Mouse (Mus musculus): Measurements from ENCODE around the gene Supt3. TPM values are rescaled to one million over a fixed set of nuclear protein-coding genes. Genes with fewer than 3 reads are reported as not detected.

Gene Supt3
- polyA plus RNA-seq, 1 experiment from 2014 or later: 7.8 TPM

DNA sequence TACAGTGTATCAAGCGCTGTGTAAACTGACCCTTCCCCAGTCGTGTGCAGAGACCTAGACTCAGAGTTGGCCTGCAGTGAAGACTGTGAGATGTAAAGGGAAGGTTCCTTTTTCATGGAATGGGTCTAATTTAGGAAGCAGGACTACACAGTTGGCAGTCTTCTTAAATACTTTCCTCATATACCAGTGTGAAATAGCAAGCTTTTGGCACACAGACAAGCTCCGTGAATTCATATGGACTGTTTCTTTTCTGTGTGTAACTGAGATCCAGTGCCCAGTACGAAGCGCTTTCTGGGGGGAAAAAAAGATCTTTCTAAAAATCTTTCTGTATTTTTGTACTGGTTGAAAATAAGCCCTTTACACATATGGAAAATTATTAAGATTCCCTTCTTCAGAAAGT is 286.8 kb downstream of the Supt3 start:
- H3K27ac ChIP-seq: no peak overlapping the region
- H3K9ac ChIP-seq: no peak overlapping the region
- H3K4me3 ChIP-seq (replicated peaks): no peak overlapping the region
- H3K36me3 ChIP-seq: no peaks in the 10 kb centered on the region
- no peaks in the 10 kb centered on the region for H3K9me3 ChIP-seq (replicated peaks)
- no peak for ATAC-seq (ENCODE audit: low read depth)
- no peak overlapping the region for H3K4me2 ChIP-seq
- no peaks in the 10 kb centered on the region for H3K27me3 ChIP-seq
- no peak for DNase-seq
- WGBS (ENCODE audit: insufficient replicate concordance): 77% methylated on average over 5 of the region's 5 CpGs
- no peaks in the 10 kb centered on the region for H3K4me1 ChIP-seq (replicated peaks)

- 64% methylated on average over 2 of the region's 2 CpGs for WGBS (ENCODE audit: insufficient replicate concordance)
- H3K9me3 ChIP-seq (replicated peaks): no peaks in the 10 kb centered on the region
- no peak for ATAC-seq (ENCODE audit: low read depth)
- H3K4me2 ChIP-seq: no peak overlapping the region
- H3K4me3 ChIP-seq (replicated peaks): no peak overlapping the region
- no peaks in the 10 kb centered on the region for H3K36me3 ChIP-seq
- H3K9ac ChIP-seq: no peak overlapping the region
- H3K4me1 ChIP-seq (replicated peaks): no peaks in the 10 kb centered on the region
- H3K27ac ChIP-seq: no peak overlapping the region
- no peak for DNase-seq
- H3K27me3 ChIP-seq: no peaks in the 10 kb centered on the region
These were observed 288.5 kb downstream of the Supt3 start for GRCm38 (mm10) chr17:45065465-45065864.

DNA sequence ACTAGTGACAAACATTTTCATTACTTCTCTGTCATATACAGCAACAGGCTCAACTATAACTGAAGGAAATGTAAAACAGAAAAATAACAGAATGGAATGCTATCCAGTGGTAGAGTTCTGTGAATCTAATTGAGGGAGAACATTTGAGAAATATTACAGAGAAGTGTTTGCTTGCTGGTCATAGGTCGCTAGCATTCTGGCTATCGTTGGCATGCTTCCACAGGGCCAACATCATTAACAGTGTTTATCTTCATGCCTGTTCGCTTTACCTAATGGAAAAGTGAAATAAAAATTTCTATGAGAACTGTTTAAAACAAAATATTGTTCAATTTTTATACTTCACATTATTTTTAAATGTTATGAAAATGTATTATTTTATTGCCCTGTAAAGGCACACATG is 290.5 kb downstream of the Supt3 start:
- Histone ChIP-seq H3K27me3 (no peaks in the 10 kb centered on the region), H3K9ac (no peak overlapping the region), H3K4me2 (no peak overlapping the region), H3K9me3 (replicated peaks) (no peaks in the 10 kb centered on the region), H3K36me3 (no peaks in the 10 kb centered on the region), H3K27ac (no peak overlapping the region), H3K4me3 (replicated peaks) (no peak overlapping the region), H3K4me1 (replicated peaks) (no peaks in the 10 kb centered on the region)
- no peak for DNase-seq
- WGBS (ENCODE audit: insufficient replicate concordance): 69% methylated on average over 3 of the region's 3 CpGs
- no peak for ATAC-seq (ENCODE audit: low read depth)

GRCm38 (mm10) chr17:45068321-45068720 is 291.4 kb downstream of the Supt3 start:
- Histone ChIP-seq H3K36me3 (no peaks in the 10 kb centered on the region), H3K27ac (no peak overlapping the region), H3K4me1 (replicated peaks) (no peaks in the 10 kb centered on the region), H3K9ac (no peak overlapping the region), H3K4me2 (no peak overlapping the region), H3K27me3 (no peaks in the 10 kb centered on the region), H3K9me3 (replicated peaks) (no peaks in the 10 kb centered on the region), H3K4me3 (replicated peaks) (no peak overlapping the region)
- 68% methylated on average over 7 of the region's 7 CpGs for WGBS (ENCODE audit: insufficient replicate concordance)
- no peak for ATAC-seq (ENCODE audit: low read depth)
- DNase-seq: no peak

GRCm38 (mm10) chr17:45072495-45073347 is 295.8 kb downstream of the Supt3 start:
- no peaks in the 10 kb centered on the region for H3K36me3 ChIP-seq
- no peak overlapping the region for H3K4me3 ChIP-seq (replicated peaks)
- H3K27ac ChIP-seq: no peak overlapping the region
- no peaks in the 10 kb centered on the region for H3K9me3 ChIP-seq (replicated peaks)
- no peak for DNase-seq
- no peak overlapping the region for H3K9ac ChIP-seq
- WGBS (ENCODE audit: insufficient replicate concordance): 62% methylated on average over 7 of the region's 7 CpGs
- no peaks in the 10 kb centered on the region for H3K27me3 ChIP-seq
- ATAC-seq (ENCODE audit: low read depth): no peak
- no peaks in the 10 kb centered on the region for H3K4me1 ChIP-seq (replicated peaks)
- no peak overlapping the region for H3K4me2 ChIP-seq

GRCm38 (mm10) chr17:45073348-45073634 is 296.3 kb downstream of the Supt3 start:
- Histone ChIP-seq H3K9me3 (replicated peaks) (no peaks in the 10 kb centered on the region), H3K27me3 (no peaks in the 10 kb centered on the region), H3K4me2 (no peak overlapping the region), H3K27ac (no peak overlapping the region), H3K36me3 (no peaks in the 10 kb centered on the region), H3K4me3 (replicated peaks) (no peak overlapping the region), H3K9ac (no peak overlapping the region), H3K4me1 (replicated peaks) (no peaks in the 10 kb centered on the region)
- no peak for ATAC-seq (ENCODE audit: low read depth)
- 81% methylated on average over 8 of the region's 8 CpGs for WGBS (ENCODE audit: insufficient replicate concordance)
- no peak for DNase-seq

- ATAC-seq (ENCODE audit: low read depth) (no peak), DNase-seq (no peak)
- no peak overlapping the region for H3K4me2 ChIP-seq
- H3K9ac ChIP-seq: no peak overlapping the region
- no peaks in the 10 kb centered on the region for H3K27me3 ChIP-seq
- no peak overlapping the region for H3K4me3 ChIP-seq (replicated peaks)
- no peaks in the 10 kb centered on the region for H3K4me1 ChIP-seq (replicated peaks)
- 63% methylated on average over 3 of the region's 3 CpGs for WGBS (ENCODE audit: insufficient replicate concordance)
- no peaks in the 10 kb centered on the region for H3K36me3 ChIP-seq
- H3K9me3 ChIP-seq (replicated peaks): no peaks in the 10 kb centered on the region
- no peak overlapping the region for H3K27ac ChIP-seq
These were observed 296.8 kb downstream of the Supt3 start for GRCm38 (mm10) chr17:45073779-45074178.

GRCm38 (mm10) chr17:45076951-45077350 is 300.0 kb downstream of the Supt3 start:
- Histone ChIP-seq H3K27me3 (no peaks in the 10 kb centered on the region), H3K9me3 (replicated peaks) (no peaks in the 10 kb centered on the region), H3K4me2 (no peak overlapping the region), H3K27ac (no peak overlapping the region), H3K4me3 (replicated peaks) (no peak overlapping the region), H3K4me1 (replicated peaks) (no peaks in the 10 kb centered on the region), H3K36me3 (no peaks in the 10 kb centered on the region), H3K9ac (no peak overlapping the region)
- WGBS (ENCODE audit: insufficient replicate concordance): 79% methylated on average over 4 of the region's 4 CpGs
- ATAC-seq (ENCODE audit: low read depth) (no peak), DNase-seq (no peak)

GRCm38 (mm10) chr17:45077921-45078640 is 301.1 kb downstream of the Supt3 start:
- Histone ChIP-seq H3K4me1 (replicated peaks) (no peaks in the 10 kb centered on the region), H3K27me3 (no peaks in the 10 kb centered on the region), H3K9ac (no peak overlapping the region), H3K36me3 (no peaks in the 10 kb centered on the region), H3K4me3 (replicated peaks) (no peak overlapping the region), H3K27ac (no peak overlapping the region), H3K9me3 (replicated peaks) (no peaks in the 10 kb centered on the region), H3K4me2 (no peak overlapping the region)
- WGBS (ENCODE audit: insufficient replicate concordance): 63% methylated on average over 14 of the region's 14 CpGs
- DNase-seq (no peak), ATAC-seq (ENCODE audit: low read depth) (no peak)

- Histone ChIP-seq H3K27me3 (no peaks in the 10 kb centered on the region), H3K36me3 (no peaks in the 10 kb centered on the region), H3K27ac (no peak overlapping the region), H3K4me3 (replicated peaks) (no peak overlapping the region), H3K4me1 (replicated peaks) (no peaks in the 10 kb centered on the region), H3K4me2 (no peak overlapping the region), H3K9me3 (replicated peaks) (no peaks in the 10 kb centered on the region), H3K9ac (no peak overlapping the region)
- DNase-seq: no peak
- no peak for ATAC-seq (ENCODE audit: low read depth)
- WGBS (ENCODE audit: insufficient replicate concordance): 73% methylated on average over 8 of the region's 8 CpGs
These were observed 304.6 kb downstream of the Supt3 start for GRCm38 (mm10) chr17:45081521-45081920.

DNA sequence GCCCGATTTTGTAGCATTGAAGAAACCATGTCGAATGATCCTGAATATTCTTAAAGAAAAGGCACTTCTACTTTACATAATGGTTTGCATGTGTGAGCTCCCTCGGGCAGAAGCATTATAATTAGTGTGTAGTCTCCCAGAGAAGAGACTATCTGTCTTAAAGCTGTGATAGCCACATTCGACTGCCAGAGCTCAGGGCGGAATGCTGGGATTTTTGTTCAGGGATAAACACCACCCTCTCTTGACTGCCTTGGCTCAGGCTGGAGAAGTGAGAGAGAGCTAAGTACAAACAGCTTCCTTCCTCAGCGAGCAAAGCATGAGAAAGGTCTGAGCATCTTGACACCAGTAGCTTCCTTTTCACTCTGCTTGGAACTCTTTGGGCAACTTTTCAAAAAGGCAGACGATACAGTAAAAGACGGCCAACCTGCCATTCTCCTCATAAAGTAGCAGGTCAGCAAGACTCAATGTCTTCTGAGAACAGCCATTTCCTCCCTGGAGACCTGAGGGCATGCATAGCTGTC is 305.1 kb downstream of the Supt3 start:
- no peak for ATAC-seq (ENCODE audit: low read depth)

GRCm38 (mm10) chr17:45086361-45086760 is 309.4 kb downstream of the Supt3 start:
- 75% methylated on average over 5 of the region's 5 CpGs for WGBS (ENCODE audit: insufficient replicate concordance)
- H3K4me2 ChIP-seq: no peak overlapping the region

More for the DNA sequence above, 305.1 kb downstream of the Supt3 start:
- H3K4me1 ChIP-seq (replicated peaks): no peaks in the 10 kb centered on the region
- H3K36me3 ChIP-seq: no peaks in the 10 kb centered on the region
- 63% methylated on average over 8 of the region's 8 CpGs for WGBS (ENCODE audit: insufficient replicate concordance)
- no peak for DNase-seq
- no peaks in the 10 kb centered on the region for H3K9me3 ChIP-seq (replicated peaks)
- H3K9ac ChIP-seq: no peak overlapping the region
- no peak overlapping the region for H3K4me2 ChIP-seq
- H3K27ac ChIP-seq: no peak overlapping the region
- H3K27me3 ChIP-seq: no peaks in the 10 kb centered on the region
- H3K4me3 ChIP-seq (replicated peaks): no peak overlapping the region

More at GRCm38 (mm10) chr17:45086361-45086760, 309.4 kb downstream of the Supt3 start:
- Histone ChIP-seq H3K4me1 (replicated peaks) (no peaks in the 10 kb centered on the region), H3K9me3 (replicated peaks) (no peaks in the 10 kb centered on the region), H3K9ac (no peak overlapping the region), H3K36me3 (no peaks in the 10 kb centered on the region), H3K4me3 (replicated peaks) (no peak overlapping the region), H3K27ac (no peak overlapping the region), H3K27me3 (no peaks in the 10 kb centered on the region)
- ATAC-seq (ENCODE audit: low read depth) (no peak), DNase-seq (no peak)

Data from liver, embryonic 13.5 days (tissue).